Mouse (Mus musculus) liver, embryonic 14.5 days (tissue): ENCODE measurements around the gene Gm4131. TPM values are rescaled to one million over a fixed set of nuclear protein-coding genes. Genes with fewer than 3 reads are reported as not detected.

Experiments
- ATAC-seq: fragments of 200-750 bp; cut with Nextera tagmentation; 2 replicates; pipeline ENCODE4 v1.8.0; 2017; ENCODE audit warnings: moderate number of reproducible peaks, mild to moderate bottlenecking, moderate library complexity; ENCODE audit not compliant: insufficient read depth
- DNase-seq, 3 experiments: peaks; one replicate each; pipeline ENCODE4 v3.0.0-alpha.2; 2012 to 2013; ENCODE audit warnings: low read depth in 3 of 3, low spot score in 3 of 3
- H3K27ac ChIP-seq: fragments of 300-500 bp; sonication (generic); 2 replicates; pipeline ENCODE4 v1.5.1; 2014; ENCODE audit warnings: moderate library complexity, mild to moderate bottlenecking, control low read depth, inconsistent platforms
- H3K27me3 ChIP-seq: fragments of 300-500 bp; sonication (generic); 2 replicates; pipeline ENCODE4 v1.6.1; 2014; ENCODE audit warnings: mild to moderate bottlenecking, low read length, moderate library complexity; ENCODE audit not compliant: control insufficient read depth, insufficient read depth
- H3K36me3 ChIP-seq: fragments of 300-500 bp; sonication (generic); replicated peaks from 2 replicates; pipeline ENCODE4 v1.6.1; 2014; ENCODE audit warnings: low read depth; ENCODE audit not compliant: control insufficient read depth, insufficient read depth
- H3K4me1 ChIP-seq, 2 experiments: fragments of 200-500 bp in 1 of 2; fragments of 300-500 bp in 1 of 2; sonication (generic) in 1 of 2; replicated peaks; 2 replicates each; pipeline ENCODE4 v1.6.1; 2012 to 2014; ENCODE audit warnings: antibody characterized with exemption in 1 of 2, inconsistent platforms in 1 of 2, low read length in 1 of 2; ENCODE audit not compliant: control insufficient read depth in 2 of 2, insufficient read depth in 2 of 2
- H3K4me2 ChIP-seq: fragments of 300-500 bp; sonication (generic); 2 replicates; pipeline ENCODE4 v1.6.1; 2014; ENCODE audit warnings: low read depth, mild to moderate bottlenecking, control low read depth, moderate library complexity
- H3K4me3 ChIP-seq, 2 experiments: fragments of 200-500 bp in 1 of 2; fragments of 300-500 bp in 1 of 2; sonication (generic) in 1 of 2; 2 replicates each; pipeline ENCODE4 v1.5.1; 2012 to 2014; ENCODE audit warnings: low read depth in 2 of 2, low read length in 2 of 2, mild to moderate bottlenecking in 2 of 2, control low read depth in 1 of 2, inconsistent platforms in 1 of 2, moderate library complexity in 1 of 2; ENCODE audit not compliant: insufficient read depth in 1 of 2
- H3K9ac ChIP-seq: fragments of 300-500 bp; sonication (generic); replicated peaks from 2 replicates; pipeline ENCODE4 v1.6.1; 2014; ENCODE audit warnings: mild to moderate bottlenecking, control low read depth, moderate library complexity
- H3K9me3 ChIP-seq: fragments of 300-500 bp; sonication (generic); 2 replicates; pipeline ENCODE4 v1.6.1; 2016; ENCODE audit warnings: low read length, mixed read lengths; ENCODE audit not compliant: control insufficient read depth
- CTCF ChIP-seq: IDR thresholded peaks from 2 replicates; pipeline ENCODE4 v1.5.1; 2016; ENCODE audit warnings: antibody characterized with exemption, low read depth, control low read depth
- EP300 ChIP-seq: IDR thresholded peaks from 2 replicates; pipeline ENCODE4 v1.6.1; 2016; ENCODE audit warnings: antibody characterized with exemption, low read depth
- WGBS: fragments of 180-500 bp; shearing (Covaris S2); extraction: QIAGEN DNeasy Blood & Tissue Kit; methylation state at CpG from one replicate; pipeline ENCODE4 v1.1.7; 2014; ENCODE audit not compliant: insufficient replicate concordance; 5-methylcytosine and 5-hydroxymethylcytosine counted together
- polyA plus RNA-seq, 2 experiments: library from polyadenylated mRNA; depleted of rRNA in 1 of 2; stranded (reverse) in 1 of 2; unstranded in 1 of 2; fragments of >200 nt; fragmentation: Nextera tagmentation in 1 of 2; extraction: Ambion mirVana in 1 of 2; gene quantifications; 2 replicates each; pipeline versions ENCODE4 v1.2.1 to v1.2.3; 2012 to 2014

Gm4131 gene
- polyA plus RNA-seq, 2 experiments = not detected

GRCm38 (mm10) chr14:62422265-62422664, 144.5 kb downstream of the Gm4131 start:
- no peaks in the 10 kb centered on the region for H3K9me3 ChIP-seq
- TF ChIP-seq CTCF (no peak), EP300 (no peak)
- H3K9ac ChIP-seq = no peak overlapping the region
- ATAC-seq (no peak), DNase-seq (no peak)
- no peak overlapping the region for H3K4me2 ChIP-seq
- H3K36me3 ChIP-seq = no peaks in the 10 kb centered on the region
- no peaks in the 10 kb centered on the region for H3K27me3 ChIP-seq
- no peak overlapping the region for H3K4me3 ChIP-seq
- H3K27ac ChIP-seq = no peak overlapping the region
- H3K4me1 ChIP-seq = no peaks in the 10 kb centered on the region
- WGBS = 58% methylated on average over 4 of the region's 4 CpGs

- TF ChIP-seq CTCF = no peak
- no peak for TF ChIP-seq EP300
- no peaks in the 10 kb centered on the region for H3K9me3 ChIP-seq
- no peak overlapping the region for H3K27ac ChIP-seq
- H3K4me1 ChIP-seq = no peaks in the 10 kb centered on the region
- H3K4me2 ChIP-seq = no peak overlapping the region
- ATAC-seq (no peak), DNase-seq (no peak)
- no peak overlapping the region for H3K9ac ChIP-seq
- no peaks in the 10 kb centered on the region for H3K36me3 ChIP-seq
- no peaks in the 10 kb centered on the region for H3K27me3 ChIP-seq
- no peak overlapping the region for H3K4me3 ChIP-seq
- 60% methylated on average over 3 of the region's 3 CpGs for WGBS
Measured at GRCm38 (mm10) chr14:62417501-62417900, 149.2 kb downstream of the Gm4131 start.

GRCm38 (mm10) chr14:62416742-62417134, 150.0 kb downstream of the Gm4131 start:
- 21% methylated on average over 1 of the region's 1 CpGs for WGBS
- no peaks in the 10 kb centered on the region for H3K9me3 ChIP-seq
- no peak overlapping the region for H3K9ac ChIP-seq
- no peak overlapping the region for H3K27ac ChIP-seq
- no peaks in the 10 kb centered on the region for H3K36me3 ChIP-seq
- TF ChIP-seq EP300 = no peak
- TF ChIP-seq CTCF = no peak
- DNase-seq = no peak
- no peaks in the 10 kb centered on the region for H3K4me1 ChIP-seq
- H3K27me3 ChIP-seq = no peaks in the 10 kb centered on the region
- no peak overlapping the region for H3K4me2 ChIP-seq
- ATAC-seq = no peak
- no peak overlapping the region for H3K4me3 ChIP-seq

GRCm38 (mm10) chr14:62416007-62416741, 150.5 kb downstream of the Gm4131 start:
- no peaks in the 10 kb centered on the region for H3K9me3 ChIP-seq
- WGBS = 60% methylated on average over 7 of the region's 7 CpGs
- no peaks in the 10 kb centered on the region for H3K36me3 ChIP-seq
- no peak for TF ChIP-seq EP300
- TF ChIP-seq CTCF = no peak
- no peak for DNase-seq
- no peak for ATAC-seq
- H3K9ac ChIP-seq = no peak overlapping the region
- no peak overlapping the region for H3K4me2 ChIP-seq
- no peaks in the 10 kb centered on the region for H3K27me3 ChIP-seq
- no peak overlapping the region for H3K27ac ChIP-seq
- H3K4me1 ChIP-seq = no peaks in the 10 kb centered on the region
- no peak overlapping the region for H3K4me3 ChIP-seq

Other genes with a start within 250 kb of the Gm4131 start
- not detected in 2 replicates for gene Gucy1b2, start 110.6 kb downstream of the Gm4131 start, polyA plus RNA-seq (2012; rRNA removed)
- gene Gucy1b2, start 110.6 kb downstream of the Gm4131 start, polyA plus RNA-seq (2014; fragmentation: Nextera tagmentation; extraction: Ambion mirVana) = not detected in 2 replicates
- 1.8 and 2.5 TPM in 2 replicates for gene Fam124a, start 11.2 kb downstream of the Gm4131 start, polyA plus RNA-seq (2012; rRNA removed)
- 1.0 and 1.4 TPM in 2 replicates for gene Fam124a, start 11.2 kb downstream of the Gm4131 start, polyA plus RNA-seq (2014; fragmentation: Nextera tagmentation; extraction: Ambion mirVana)
- not detected in 2 replicates for gene Serpine3, start 96.7 kb upstream of the Gm4131 start, polyA plus RNA-seq (2012; rRNA removed)
- not detected in 2 replicates for gene Serpine3, start 96.7 kb upstream of the Gm4131 start, polyA plus RNA-seq (2014; fragmentation: Nextera tagmentation; extraction: Ambion mirVana)
- 4.8 and 8.1 TPM in 2 replicates for gene Ints6, start 194.2 kb upstream of the Gm4131 start, polyA plus RNA-seq (2012; rRNA removed)
- 15.1 and 15.3 TPM in 2 replicates for gene Ints6, start 194.2 kb upstream of the Gm4131 start, polyA plus RNA-seq (2014; fragmentation: Nextera tagmentation; extraction: Ambion mirVana)